Comparison of ENCODE assay signal across 13 mouse cellular contexts in genomic region chr1:132917554-132917953, GRCm38 (mm10). TPM values are rescaled to one million over a fixed set of nuclear protein-coding genes. Genes with fewer than 3 reads are reported as not detected.
DNase-seq lines count a peak whose midpoint lies in the region; ATAC-seq lines count a peak whose summit lies in the region.
"Had no signal": no experiment of that assay in that cellular context is flagged by ENCODE, and none has a peak within 500 bp of the region (broad histone marks: within the 10 kb centered on the region; RNA-seq: fewer than 3 reads in every experiment).

No protein-coding gene starts in this region.

- H3K4me3 ChIP-seq in forebrain, embryonic 12.5 days (replicated peaks), result no peak overlapping the region
- no peak overlapping the region for H3K4me3 ChIP-seq in hindbrain, embryonic 12.5 days
- no peak overlapping the region for H3K4me3 ChIP-seq in neural tube, embryonic 13.5 days
- H3K4me3 ChIP-seq: embryonic facial prominence, embryonic 12.5 days; heart, embryonic 15.5 days had no signal

- 8% methylated on average over 8 of the region's 8 CpGs for WGBS in forebrain, embryonic 12.5 days
- WGBS in hindbrain, embryonic 12.5 days, result 6% methylated on average over 8 of the region's 8 CpGs
- 8% methylated on average over 8 of the region's 8 CpGs for WGBS in neural tube, embryonic 13.5 days

- H3K36me3 ChIP-seq in forebrain, embryonic 12.5 days (replicated peaks), result 0 out of 2 replicates have a peak, but pooled peaks cover 5% of the 10 kb centered on the region
- no peaks in the 10 kb centered on the region for H3K36me3 ChIP-seq in hindbrain, embryonic 12.5 days
- H3K36me3 ChIP-seq in neural tube, embryonic 13.5 days, result no peaks in the 10 kb centered on the region
- H3K36me3 ChIP-seq: embryonic facial prominence, embryonic 12.5 days; heart, embryonic 15.5 days had no signal

- H3K9me3 ChIP-seq in forebrain, embryonic 12.5 days, result no peaks in the 10 kb centered on the region
- no peaks in the 10 kb centered on the region for H3K9me3 ChIP-seq in hindbrain, embryonic 12.5 days (replicated peaks)
- H3K9me3 ChIP-seq in neural tube, embryonic 13.5 days, result no peaks in the 10 kb centered on the region
- H3K9me3 ChIP-seq: embryonic facial prominence, embryonic 12.5 days; heart, embryonic 15.5 days had no signal

- peak; percentile 80 for DNase-seq in left cerebral cortex, postnatal 4 days
- no peak for DNase-seq in left cerebral cortex, postnatal 10 days (ENCODE audit: extremely low spot score in 1 of 2, low spot score in 2 of 2)
- no peak for DNase-seq in layer of hippocampus, postnatal 25 days (ENCODE audit: extremely low spot score in 1 of 2, low spot score in 1 of 2)
- DNase-seq: gastrocnemius, postnatal 25 days; thymus, adult 18-20 months had no signal

- H3K9ac ChIP-seq in forebrain, embryonic 12.5 days, result no peak overlapping the region
- no peak overlapping the region for H3K9ac ChIP-seq in hindbrain, embryonic 12.5 days
- H3K9ac ChIP-seq in neural tube, embryonic 13.5 days, result no peak overlapping the region
- H3K9ac ChIP-seq: embryonic facial prominence, embryonic 12.5 days; heart, embryonic 15.5 days; liver, embryonic 14.5 days had no signal

- intact Hi-C loops in left cerebral cortex, postnatal 4 days (cut with DNase I), result no loop called here
- intact Hi-C loops in left cerebral cortex, postnatal 10 days (cut with DNase I), result no loop called here

- peak overlapping the region; percentile 42; the same call in 1 of the 2 replicates for H3K27ac ChIP-seq in forebrain, embryonic 12.5 days
- peak overlapping the region; percentile 9; the same call in 1 of the 2 replicates for H3K27ac ChIP-seq in hindbrain, embryonic 12.5 days
- peak overlapping the region; percentile 72 for H3K27ac ChIP-seq in neural tube, embryonic 13.5 days (replicated peaks)
- H3K27ac ChIP-seq: embryonic facial prominence, embryonic 12.5 days; heart, embryonic 15.5 days; liver, embryonic 14.5 days had no signal

- ATAC-seq in forebrain, embryonic 12.5 days (ENCODE audit: low FRiP score), result no peak
- 0 out of 2 replicates have a peak, but pooled peaks have one; percentile 18 for ATAC-seq in hindbrain, embryonic 12.5 days (ENCODE audit: low FRiP score)
- ATAC-seq in neural tube, embryonic 13.5 days (ENCODE audit: low read depth), result peak; percentile 38; the same call in 1 of the 2 replicates
- no peak for ATAC-seq in CD4-positive, CD25-positive, alpha-beta regulatory T cell, adult 4 months

- H3K4me2 ChIP-seq in forebrain, embryonic 12.5 days, result no peak overlapping the region
- H3K4me2 ChIP-seq in hindbrain, embryonic 12.5 days (replicated peaks), result no peak overlapping the region
- no peak overlapping the region for H3K4me2 ChIP-seq in neural tube, embryonic 13.5 days
- H3K4me2 ChIP-seq: embryonic facial prominence, embryonic 12.5 days; heart, embryonic 15.5 days had no signal

- H3K27me3 ChIP-seq in forebrain, embryonic 12.5 days, result peaks cover 13% of the 10 kb centered on the region
- H3K27me3 ChIP-seq in hindbrain, embryonic 12.5 days, result peaks cover 11% of the 10 kb centered on the region
- H3K27me3 ChIP-seq in neural tube, embryonic 13.5 days, result no peaks in the 10 kb centered on the region
- H3K27me3 ChIP-seq: heart, embryonic 15.5 days had no signal

- H3K4me1 ChIP-seq in forebrain, embryonic 12.5 days, result peaks cover 52% of the 10 kb centered on the region
- H3K4me1 ChIP-seq in hindbrain, embryonic 12.5 days, result peaks cover 54% of the 10 kb centered on the region
- peaks cover 64% of the 10 kb centered on the region for H3K4me1 ChIP-seq in neural tube, embryonic 13.5 days (replicated peaks)

RNA-seq across cellular contexts. Expression of gene Lrrn2, which starts 37.5 kb away (rescaled TPM):
- 100 to 1,000 TPM; 101 to 117 TPM for total RNA-seq in left cerebral cortex, postnatal 4 days (2021)
- 100 to 1,000 TPM; 106 to 111 TPM for total RNA-seq in left cerebral cortex, postnatal 10 days (2021)
- 17.9 and 19.8 TPM in 2 replicates for polyA plus RNA-seq in forebrain, embryonic 12.5 days (2016; fragmentation: Nextera tagmentation; extraction: Ambion mirVana)
- 17.0 and 18.8 TPM in 2 replicates for polyA plus RNA-seq in hindbrain, embryonic 12.5 days (2016; fragmentation: Nextera tagmentation; extraction: Ambion mirVana)
- 26.0 and 26.8 TPM in 2 replicates for polyA plus RNA-seq in neural tube, embryonic 13.5 days (2015; fragmentation: Nextera tagmentation; extraction: Ambion mirVana)
- not detected for polyA plus RNA-seq in CD4-positive, CD25-positive, alpha-beta regulatory T cell, adult 4 months (2017; shearing (Covaris generic))
- 100 to 1,000 TPM; 208 to 219 TPM for total RNA-seq in layer of hippocampus, postnatal 25 days (2021)
- total RNA-seq: monocyte, adult 5-6 weeks had no signal

Comparison
In these comparisons a context has a peak if more than half of its experiments do, and no peak if none do; other contexts are left out.
1. ATAC-seq: peak in hindbrain, embryonic 12.5 days (single experiment) and neural tube, embryonic 13.5 days (single experiment); none in forebrain, embryonic 12.5 days (single experiment) and CD4-positive, CD25-positive, alpha-beta regulatory T cell, adult 4 months (single experiment).
2. H3K27ac ChIP-seq: peak in every context shown above with its lines; median percentile 72 in neural tube, embryonic 13.5 days; 42 in forebrain, embryonic 12.5 days; 9 in hindbrain, embryonic 12.5 days.
3. RNA of gene Lrrn2, which starts 37.5 kb away (polyA plus RNA-seq): 26.0 to 26.8 TPM in neural tube, embryonic 13.5 days, 17.9 to 19.8 TPM in forebrain, embryonic 12.5 days and 17.0 to 18.8 TPM in hindbrain, embryonic 12.5 days; not detected in CD4-positive, CD25-positive, alpha-beta regulatory T cell, adult 4 months; every median in the first group is over 10 times any median in the second.